Mouse (Mus musculus) kidney, adult 2 months (tissue): ENCODE measurements around the gene Samd8. TPM values are rescaled to one million over a fixed set of nuclear protein-coding genes. Genes with fewer than 3 reads are reported as not detected.

Source experiments
- DNase-seq: peaks from one replicate; pipeline ENCODE4 v3.0.0; 2021
- H3K27ac ChIP-seq: fragments of 200-500 bp; 2 replicates; pipeline ENCODE4 v1.5.1; 2012; ENCODE audit warnings: low read depth, low read length, control low read depth, inconsistent platforms; ENCODE audit not compliant: insufficient read depth
- H3K27me3 ChIP-seq: fragments of 200-500 bp; replicated peaks from 2 replicates; pipeline ENCODE4 v1.6.1; 2012; ENCODE audit warnings: mild to moderate bottlenecking, moderate library complexity, low read length, inconsistent platforms; ENCODE audit not compliant: control insufficient read depth, insufficient read depth
- H3K36me3 ChIP-seq: fragments of 200-500 bp; 2 replicates; pipeline ENCODE4 v1.6.1; 2012; ENCODE audit warnings: mild to moderate bottlenecking, moderate library complexity, low read length, inconsistent platforms; ENCODE audit not compliant: control insufficient read depth, insufficient read depth
- H3K4me1 ChIP-seq: fragments of 200-500 bp; 2 replicates; pipeline ENCODE4 v1.6.1; 2011; ENCODE audit warnings: low read length; ENCODE audit not compliant: control insufficient read depth, insufficient read depth
- H3K4me3 ChIP-seq: fragments of 200-500 bp; 2 replicates; pipeline ENCODE4 v1.5.1; 2011; ENCODE audit warnings: mild to moderate bottlenecking, low read depth, low read length, control low read depth; ENCODE audit not compliant: insufficient read depth
- CTCF ChIP-seq: fragments of 200-500 bp; conservative IDR thresholded peaks from 2 replicates; pipeline ENCODE4 v1.5.1; 2011; ENCODE audit warnings: low read depth, mild to moderate bottlenecking, control low read depth, low read length, moderate library complexity, mixed read lengths; ENCODE audit not compliant: insufficient read depth, insufficient read length
- POLR2A ChIP-seq: fragments of 200-500 bp; IDR thresholded peaks from one replicate; pipeline ENCODE4 v1.6.1; 2011; ENCODE audit warnings: low read depth, low read length, control low read depth
- WGBS: fragments of 180-500 bp; shearing (Covaris S2); methylation state at CpG from one replicate; pipeline ENCODE4 v1.1.7; 2018; 5-methylcytosine and 5-hydroxymethylcytosine counted together
- polyA plus RNA-seq: library from polyadenylated mRNA; depleted of rRNA; stranded (reverse); fragments of >200 nt; gene quantifications from 2 replicates; pipeline ENCODE4 v1.2.3, GENCODE M21; 2012

The Samd8 gene
- polyA plus RNA-seq, 1 experiment: 21.1 TPM

GRCm38 (mm10) chr14:21733131-21733905 lies 17.0 kb upstream of the Samd8 start:
- 90% methylated on average over 15 of the region's 15 CpGs for WGBS

GRCm38 (mm10) chr14:21740345-21740744 lies 10.0 kb upstream of the Samd8 start:
- Histone ChIP-seq H3K36me3 (no peaks in the 10 kb centered on the region), H3K27ac (no peak overlapping the region), H3K4me1 (no peaks in the 10 kb centered on the region), H3K27me3 (no peaks in the 10 kb centered on the region), H3K4me3 (no peak overlapping the region)
- TF ChIP-seq CTCF (no peak), POLR2A (no peak)
- no peak for DNase-seq
- WGBS: 93% methylated on average over 7 of the region's 7 CpGs

More at GRCm38 (mm10) chr14:21733131-21733905, 17.0 kb upstream of the Samd8 start:
- Histone ChIP-seq H3K4me3 (no peak overlapping the region), H3K36me3 (no peaks in the 10 kb centered on the region), H3K27ac (no peak overlapping the region), H3K27me3 (no peaks in the 10 kb centered on the region), H3K4me1 (no peaks in the 10 kb centered on the region)
- no peak for DNase-seq
- TF ChIP-seq CTCF (no peak), POLR2A (no peak)

GRCm38 (mm10) chr14:21741314-21741713 lies 9.0 kb upstream of the Samd8 start:
- no peaks in the 10 kb centered on the region for H3K36me3 ChIP-seq
- TF ChIP-seq CTCF: no peak
- TF ChIP-seq POLR2A: no peak
- H3K4me1 ChIP-seq: no peaks in the 10 kb centered on the region
- no peak overlapping the region for H3K4me3 ChIP-seq
- H3K27ac ChIP-seq: no peak overlapping the region
- no peak for DNase-seq
- WGBS: 89% methylated on average over 3 of the region's 3 CpGs
- no peaks in the 10 kb centered on the region for H3K27me3 ChIP-seq

GRCm38 (mm10) chr14:21741786-21742185 lies 8.5 kb upstream of the Samd8 start:
- Histone ChIP-seq H3K4me1 (no peaks in the 10 kb centered on the region), H3K36me3 (no peaks in the 10 kb centered on the region), H3K27ac (no peak overlapping the region), H3K27me3 (no peaks in the 10 kb centered on the region), H3K4me3 (no peak overlapping the region)
- DNase-seq: peak; percentile 74
- TF ChIP-seq POLR2A (no peak), CTCF (peak; percentile 94)
- WGBS: 16% methylated on average over 4 of the region's 4 CpGs

- Histone ChIP-seq H3K4me1 (no peaks in the 10 kb centered on the region), H3K27ac (no peak overlapping the region), H3K4me3 (no peak overlapping the region), H3K27me3 (no peaks in the 10 kb centered on the region), H3K36me3 (no peaks in the 10 kb centered on the region)
- 96% methylated on average over 4 of the region's 4 CpGs for WGBS
- no peak for DNase-seq
- no peak for TF ChIP-seq CTCF
- TF ChIP-seq POLR2A: no peak
Observed at GRCm38 (mm10) chr14:21742441-21742840, 7.9 kb upstream of the Samd8 start.

- Histone ChIP-seq H3K36me3 (no peaks in the 10 kb centered on the region), H3K27ac (no peak overlapping the region), H3K4me3 (no peak overlapping the region), H3K27me3 (no peaks in the 10 kb centered on the region), H3K4me1 (no peaks in the 10 kb centered on the region)
- WGBS: 97% methylated on average over 1 of the region's 1 CpGs
- no peak for TF ChIP-seq CTCF
- DNase-seq: no peak
Observed at GRCm38 (mm10) chr14:21744169-21744568, 6.2 kb upstream of the Samd8 start.

GRCm38 (mm10) chr14:21745149-21745548 lies 5.2 kb upstream of the Samd8 start:
- TF ChIP-seq CTCF (no peak), POLR2A (no peak)
- H3K4me3 ChIP-seq: no peak overlapping the region
- 0 out of 2 replicates have a peak, but pooled peaks cover 3% of the 10 kb centered on the region for H3K4me1 ChIP-seq
- H3K27ac ChIP-seq: no peak overlapping the region
- 59% methylated on average over 5 of the region's 5 CpGs for WGBS
- no peak for DNase-seq
- no peaks in the 10 kb centered on the region for H3K36me3 ChIP-seq
- H3K27me3 ChIP-seq: no peaks in the 10 kb centered on the region
